In the genomic region with DNA sequence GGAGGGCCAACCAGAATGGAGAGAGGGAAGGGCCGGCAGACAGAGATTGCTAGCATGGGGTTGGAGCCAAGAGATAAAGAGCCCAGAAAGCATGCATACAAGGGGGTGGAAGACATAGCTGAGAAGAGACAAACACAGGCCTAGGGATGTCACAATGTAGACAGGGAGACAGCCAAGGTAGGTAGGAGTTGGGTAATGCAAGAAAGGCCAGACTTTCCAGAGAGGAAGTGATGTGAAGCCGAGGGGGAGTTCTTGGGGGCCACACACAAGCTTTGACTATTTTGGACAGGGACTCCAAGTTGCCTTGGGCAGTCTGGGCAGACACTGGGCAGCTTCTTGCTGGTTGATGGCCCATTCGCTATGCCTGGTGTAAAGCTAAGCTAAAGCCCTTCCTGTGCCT, we compare ENCODE assay signal across 17 mouse cellular contexts. TPM values are rescaled to one million over a fixed set of nuclear protein-coding genes. Genes with fewer than 3 reads are reported as not detected.
A peak's percentile ranks its signal among the peaks of the same experiment; 100 is the strongest.
DNase-seq lines count a peak whose midpoint lies in the region; ATAC-seq lines count a peak whose summit lies in the region.
"Had no signal": no experiment of that assay in that cellular context is flagged by ENCODE, and none has a peak within 500 bp of the region (broad histone marks: within the 10 kb centered on the region; RNA-seq: fewer than 3 reads in every experiment).

No protein-coding gene starts in this region.

- H3K9ac ChIP-seq in limb, embryonic 12.5 days (replicated peaks) = 0 out of 2 replicates have a peak overlapping the region, but pooled peaks have one; percentile 18
- H3K9ac ChIP-seq: forebrain, embryonic 13.5 days; forebrain, embryonic 15.5 days; forebrain, postnatal 0 days had no signal

- H3K9me3 ChIP-seq in limb, embryonic 12.5 days = no peaks in the 10 kb centered on the region
- H3K9me3 ChIP-seq in limb, embryonic 10.5 days (replicated peaks) = no peaks in the 10 kb centered on the region
- H3K9me3 ChIP-seq: forebrain, embryonic 13.5 days; forebrain, embryonic 15.5 days had no signal

- no peak overlapping the region for H3K4me2 ChIP-seq in limb, embryonic 12.5 days
- H3K4me2 ChIP-seq: forebrain, embryonic 13.5 days; forebrain, embryonic 15.5 days had no signal

- H3K27me3 ChIP-seq in limb, embryonic 12.5 days = no peaks in the 10 kb centered on the region
- H3K27me3 ChIP-seq in limb, embryonic 10.5 days (ENCODE audit: low read depth, poor library complexity, severe bottlenecking) = no peaks in the 10 kb centered on the region
- H3K27me3 ChIP-seq: forebrain, embryonic 13.5 days; forebrain, embryonic 15.5 days had no signal

- no peak for DNase-seq in limb, embryonic 10.5 days (ENCODE audit: low spot score)
- no peak for DNase-seq in adrenal gland, postnatal 4 days (ENCODE audit: low spot score in 2 of 2)
- DNase-seq in kidney, postnatal 4 days = no peak
- DNase-seq: adrenal gland, adult 2 months; adrenal gland, postnatal 10 days; adrenal gland, postnatal 25 days; cerebellum, adult 11-12 months; cerebellum, adult 2 months; cerebellum, adult 9-10 months; cerebellum, postnatal 10 days; cerebellum, postnatal 25 days; forebrain, postnatal 0 days had no signal

- H3K27ac ChIP-seq in limb, embryonic 12.5 days = no peak overlapping the region
- H3K27ac ChIP-seq in limb, embryonic 10.5 days = no peak overlapping the region
- H3K27ac ChIP-seq: forebrain, embryonic 13.5 days; forebrain, embryonic 15.5 days had no signal

- peaks cover 97% of the 10 kb centered on the region for H3K36me3 ChIP-seq in limb, embryonic 12.5 days
- peaks cover 98% of the 10 kb centered on the region for H3K36me3 ChIP-seq in limb, embryonic 10.5 days

- H3K4me3 ChIP-seq in limb, embryonic 12.5 days (replicated peaks) = no peak overlapping the region
- no peak overlapping the region for H3K4me3 ChIP-seq in limb, embryonic 10.5 days
- H3K4me3 ChIP-seq: forebrain, embryonic 13.5 days; forebrain, embryonic 15.5 days had no signal

- no peak for ATAC-seq in limb, embryonic 12.5 days (ENCODE audit: insufficient number of reproducible peaks, insufficient read depth, low FRiP score, low TSS enrichment, low read depth)
- peak; percentile 61 for ATAC-seq in granulocyte monocyte progenitor cell, adult 5-6 weeks (replicated peaks; ENCODE audit: poor library complexity, severe bottlenecking)
- ATAC-seq: forebrain, embryonic 13.5 days; forebrain, embryonic 15.5 days; forebrain, postnatal 0 days had no signal

- WGBS in limb, embryonic 12.5 days = 81% methylated on average over 3 of the region's 3 CpGs
- 81% methylated on average over 3 of the region's 3 CpGs for WGBS in limb, embryonic 10.5 days

- no peaks in the 10 kb centered on the region for H3K4me1 ChIP-seq in limb, embryonic 12.5 days (replicated peaks)
- no peaks in the 10 kb centered on the region for H3K4me1 ChIP-seq in limb, embryonic 10.5 days
- H3K4me1 ChIP-seq: forebrain, embryonic 13.5 days; forebrain, embryonic 15.5 days had no signal

RNA-seq across cellular contexts. Expression of gene Paf1, which starts 9.2 kb away (rescaled TPM):
- 83.0 and 86.8 TPM in 2 replicates for polyA plus RNA-seq in limb, embryonic 12.5 days (2016; fragmentation: Nextera tagmentation; extraction: Ambion mirVana)
- 81.3 and 91.5 TPM in 2 replicates for polyA plus RNA-seq in limb, embryonic 10.5 days (2016; fragmentation: Nextera tagmentation; extraction: Ambion mirVana)
- total RNA-seq in granulocyte monocyte progenitor cell, adult 5-6 weeks (2014; fragmentation: Nextera tagmentation) = 97.6 and 111 TPM in 2 replicates
- total RNA-seq in granulocyte monocyte progenitor cell, adult 5-6 weeks (2017) = 136 and 170 TPM in 2 replicates
- 10 to 100 TPM; 71.8 to 93.4 TPM for total RNA-seq in adrenal gland, postnatal 4 days (2021)

RNA-seq across cellular contexts. Expression of gene Med29, which starts 9.4 kb away (rescaled TPM):
- polyA plus RNA-seq in limb, embryonic 12.5 days (2016; fragmentation: Nextera tagmentation; extraction: Ambion mirVana) = 45.4 and 51.6 TPM in 2 replicates
- polyA plus RNA-seq in limb, embryonic 10.5 days (2016; fragmentation: Nextera tagmentation; extraction: Ambion mirVana) = 65.1 and 67.0 TPM in 2 replicates
- total RNA-seq in granulocyte monocyte progenitor cell, adult 5-6 weeks (2014; fragmentation: Nextera tagmentation) = 19.2 and 25.5 TPM in 2 replicates
- 16.7 and 18.5 TPM in 2 replicates for total RNA-seq in granulocyte monocyte progenitor cell, adult 5-6 weeks (2017)
- 10 to 100 TPM; 24.2 to 26.1 TPM for total RNA-seq in adrenal gland, postnatal 4 days (2021)

RNA-seq across cellular contexts. Expression of gene Zfp36, which starts 21.9 kb away (rescaled TPM):
- 7.1 and 7.7 TPM in 2 replicates for polyA plus RNA-seq in limb, embryonic 12.5 days (2016; fragmentation: Nextera tagmentation; extraction: Ambion mirVana)
- 7.5 and 7.9 TPM in 2 replicates for polyA plus RNA-seq in limb, embryonic 10.5 days (2016; fragmentation: Nextera tagmentation; extraction: Ambion mirVana)
- total RNA-seq in granulocyte monocyte progenitor cell, adult 5-6 weeks (2014; fragmentation: Nextera tagmentation) = 37.1 and 55.8 TPM in 2 replicates
- 30.8 and 41.3 TPM in 2 replicates for total RNA-seq in granulocyte monocyte progenitor cell, adult 5-6 weeks (2017)
- 10 to 100 TPM; 12.0 to 13.3 TPM for total RNA-seq in adrenal gland, postnatal 4 days (2021)

RNA-seq across cellular contexts. Expression of gene Plekhg2, which starts 29.5 kb away (rescaled TPM):
- polyA plus RNA-seq in limb, embryonic 12.5 days (2016; fragmentation: Nextera tagmentation; extraction: Ambion mirVana) = 96.9 and 106 TPM in 2 replicates
- 90.5 and 118 TPM in 2 replicates for polyA plus RNA-seq in limb, embryonic 10.5 days (2016; fragmentation: Nextera tagmentation; extraction: Ambion mirVana)
- total RNA-seq in granulocyte monocyte progenitor cell, adult 5-6 weeks (2014; fragmentation: Nextera tagmentation) = 4.1 and 6.1 TPM in 2 replicates
- total RNA-seq in granulocyte monocyte progenitor cell, adult 5-6 weeks (2017) = 0.88 and 1.1 TPM in 2 replicates
- total RNA-seq in adrenal gland, postnatal 4 days (2021) = 10 to 100 TPM; 39.3 to 47.2 TPM

RNA-seq across cellular contexts. Expression of gene Gmfg, which starts 35.3 kb away (rescaled TPM):
- polyA plus RNA-seq in limb, embryonic 12.5 days (2016; fragmentation: Nextera tagmentation; extraction: Ambion mirVana) = 6.2 and 9.0 TPM in 2 replicates
- polyA plus RNA-seq in limb, embryonic 10.5 days (2016; fragmentation: Nextera tagmentation; extraction: Ambion mirVana) = 6.8 and 7.7 TPM in 2 replicates
- 420 and 510 TPM in 2 replicates for total RNA-seq in granulocyte monocyte progenitor cell, adult 5-6 weeks (2014; fragmentation: Nextera tagmentation)
- total RNA-seq in granulocyte monocyte progenitor cell, adult 5-6 weeks (2017) = 682 and 721 TPM in 2 replicates
- total RNA-seq in adrenal gland, postnatal 4 days (2021) = 10 to 100 TPM; 17.1 to 21.0 TPM
- polyA plus RNA-seq: C2C12 had no signal
